Mouse (Mus musculus) brain, embryonic 14.5 days (tissue): Measurements from ENCODE around the gene Gpc6.

Experiments used
- CTCF ChIP-seq: fragments of 200-500 bp; IDR thresholded peaks from 2 replicates; pipeline ENCODE4 v1.5.1; 2012; ENCODE audit warnings: inconsistent platforms, mild to moderate bottlenecking, moderate library complexity, borderline replicate concordance; ENCODE audit not compliant: insufficient read depth, insufficient read length; ENCODE audit errors: extremely low read depth
- POLR2A ChIP-seq: fragments of 200-500 bp; IDR thresholded peaks from 2 replicates; pipeline ENCODE4 v1.6.1; 2012; ENCODE audit warnings: mild to moderate bottlenecking, inconsistent platforms, borderline replicate concordance; ENCODE audit not compliant: poor library complexity, insufficient read depth, insufficient read length, severe bottlenecking; ENCODE audit errors: extremely low read depth

- TF ChIP-seq POLR2A (no peak), CTCF (no peak)
Measured at GRCm38 (mm10) chr14:117070470-117071085, 145.5 kb downstream of the Gpc6 start.
